Mouse (Mus musculus) C2C12 (cell line): ENCODE data around the gene Camkk1.

Experiments used
- CEBPB ChIP-seq: IDR thresholded peaks from one replicate; pipeline ENCODE4 v1.6.1; 2011; ENCODE audit warnings: low read depth, mild to moderate bottlenecking, control low read depth, moderate library complexity
- CTCF ChIP-seq: IDR thresholded peaks from one replicate; pipeline ENCODE4 v1.5.1; 2011; ENCODE audit not compliant: control insufficient read depth, insufficient read depth, insufficient read length
- FOSL1 ChIP-seq: IDR thresholded peaks from one replicate; pipeline ENCODE4 v1.8.0; 2011; ENCODE audit warnings: mild to moderate bottlenecking, low read length; ENCODE audit not compliant: poor library complexity, insufficient read depth, severe bottlenecking
- MAX ChIP-seq: IDR thresholded peaks from one replicate; pipeline ENCODE4 v1.6.1; 2011; ENCODE audit warnings: mild to moderate bottlenecking, control low read depth
- MYOD1 ChIP-seq: IDR thresholded peaks from one replicate; pipeline ENCODE4 v1.6.1; 2011; ENCODE audit warnings: low read depth; ENCODE audit not compliant: control insufficient read depth, insufficient read length
- MYOG ChIP-seq: IDR thresholded peaks from one replicate; pipeline ENCODE4 v1.6.1; 2011; ENCODE audit not compliant: control insufficient read depth, insufficient read length; ENCODE audit errors: extremely low read depth
- USF1 ChIP-seq: IDR thresholded peaks from one replicate; pipeline ENCODE4 v1.6.1; 2011; ENCODE audit warnings: low read depth, mild to moderate bottlenecking, control low read depth, moderate library complexity

- no peak for TF ChIP-seq MAX
- no peak for TF ChIP-seq CTCF
- TF ChIP-seq USF1: no peak
- no peak for TF ChIP-seq CEBPB
- no peak for TF ChIP-seq MYOD1
- no peak for TF ChIP-seq FOSL1
- no peak for TF ChIP-seq MYOG
Measured at GRCm38 (mm10) chr11:73080306-73080705, 61.5 kb downstream of the Camkk1 start.
